Mouse (Mus musculus): ENCODE data around the gene 6820408C15Rik. TPM values are rescaled to one million over a fixed set of nuclear protein-coding genes. Genes with fewer than 3 reads are reported as not detected.

6820408C15Rik gene
- total RNA-seq (2017): not detected in 2 replicates

DNA sequence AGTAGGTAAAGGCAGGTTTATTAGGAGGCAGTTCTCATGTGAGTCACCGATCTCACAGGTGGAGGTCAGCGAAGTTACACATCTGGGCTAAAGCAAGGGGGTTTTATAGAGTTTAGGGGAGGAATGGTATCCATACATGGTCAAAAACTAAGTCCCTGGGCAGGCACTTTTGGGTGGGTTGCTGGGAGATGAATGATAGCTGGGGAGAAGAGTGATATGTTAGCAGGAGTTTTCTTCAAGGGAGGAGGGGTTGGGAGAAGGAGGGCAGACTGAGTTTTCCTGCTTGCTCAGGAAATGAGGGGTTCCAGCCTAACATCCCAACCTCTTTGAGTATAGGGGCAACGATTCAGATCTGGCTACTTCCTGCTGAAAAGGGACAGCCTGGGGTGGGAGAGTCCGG is at the start of gene 6820408C15Rik:
6820408C15Rik (plus strand) TSS at position 301 of the 400 bp plus-strand sequence.
- ATAC-seq (replicated peaks in 1 of 2; ENCODE audit: insufficient read depth in 1 of 2, low FRiP score in 2 of 2, low TSS enrichment in 1 of 2, low read depth in 1 of 2, poor library complexity in 2 of 2, severe bottlenecking in 2 of 2): no peak

DNA sequence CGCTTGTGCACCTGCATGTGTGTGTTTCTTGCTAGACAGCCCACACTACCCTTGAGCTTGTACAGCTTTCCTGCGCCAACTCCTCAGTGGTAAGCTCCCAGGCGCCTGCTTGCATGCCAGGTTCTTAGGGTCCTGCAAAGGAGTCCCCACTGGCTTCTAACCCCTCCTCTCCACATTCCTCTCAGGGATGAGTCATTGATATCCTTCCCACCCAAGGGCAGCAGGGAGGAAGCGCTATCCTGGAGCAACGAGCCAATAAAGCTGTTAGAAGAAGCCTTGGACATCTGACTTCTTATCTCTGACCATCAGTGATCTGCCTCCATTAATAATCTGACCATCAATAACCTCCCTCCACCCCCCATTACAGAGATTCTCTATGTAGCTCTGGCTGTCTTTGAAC is 47.5 kb upstream of the 6820408C15Rik start:
- ATAC-seq (replicated peaks in 1 of 2; ENCODE audit: insufficient read depth in 1 of 2, low FRiP score in 2 of 2, low TSS enrichment in 1 of 2, low read depth in 1 of 2, poor library complexity in 2 of 2, severe bottlenecking in 2 of 2): no peak

DNA sequence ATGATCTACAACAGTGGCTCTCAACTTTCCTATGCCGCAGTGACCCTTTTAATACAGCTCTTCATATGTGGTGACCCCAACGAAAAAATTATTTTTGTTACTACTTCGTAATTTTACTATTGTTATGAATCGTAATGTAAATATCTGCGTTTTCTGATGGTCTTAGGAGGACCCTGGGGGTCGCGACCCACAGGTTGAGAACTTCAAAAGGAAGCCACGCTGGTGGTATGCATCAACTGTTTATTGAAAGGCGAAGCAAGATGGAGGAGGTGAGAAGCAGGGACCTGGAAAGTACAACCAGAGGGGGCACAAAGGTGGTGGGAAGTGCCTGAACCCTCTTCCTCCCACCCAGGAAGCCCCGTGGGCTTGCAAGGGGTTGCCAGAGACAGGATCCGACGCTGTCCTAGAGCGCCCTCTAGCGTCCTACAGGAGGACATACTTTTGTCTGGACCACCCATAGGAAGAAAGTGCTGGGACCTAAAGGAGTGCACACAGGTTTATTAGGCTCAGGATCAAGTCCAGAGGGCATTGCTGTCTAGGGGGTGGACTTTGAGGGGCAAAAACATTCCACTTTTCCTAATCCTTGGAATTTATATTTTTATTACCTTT is 46.8 kb upstream of the 6820408C15Rik start:
- peak; percentile 60 to 65; a peak in 3 of 4 replicates for ATAC-seq (replicated peaks in 1 of 2; ENCODE audit: insufficient read depth in 1 of 2, low FRiP score in 2 of 2, low TSS enrichment in 1 of 2, low read depth in 1 of 2, poor library complexity in 2 of 2, severe bottlenecking in 2 of 2)

DNA sequence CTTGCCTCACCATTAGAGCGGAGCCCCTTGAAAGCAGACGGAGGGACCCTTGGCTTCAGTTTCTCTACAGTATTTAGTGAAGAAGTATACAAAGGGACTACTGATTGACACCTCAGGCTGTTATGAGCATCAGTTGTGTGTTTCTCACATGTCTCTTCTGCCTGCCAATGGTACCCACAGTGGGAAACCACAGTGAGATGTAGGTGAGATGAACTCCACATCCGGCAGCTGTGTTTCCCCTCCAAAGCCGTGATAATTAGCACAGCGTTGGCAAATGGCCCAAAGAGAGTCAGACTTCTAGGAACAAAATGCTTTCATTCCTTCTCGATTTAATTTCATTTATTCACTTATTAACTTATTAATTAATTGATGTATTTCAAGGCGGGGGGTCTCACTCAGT is 43.3 kb upstream of the 6820408C15Rik start:
- peak; percentile 54 to 62 for ATAC-seq (replicated peaks in 1 of 2; ENCODE audit: insufficient read depth in 1 of 2, low FRiP score in 2 of 2, low TSS enrichment in 1 of 2, low read depth in 1 of 2, poor library complexity in 2 of 2, severe bottlenecking in 2 of 2)

DNA sequence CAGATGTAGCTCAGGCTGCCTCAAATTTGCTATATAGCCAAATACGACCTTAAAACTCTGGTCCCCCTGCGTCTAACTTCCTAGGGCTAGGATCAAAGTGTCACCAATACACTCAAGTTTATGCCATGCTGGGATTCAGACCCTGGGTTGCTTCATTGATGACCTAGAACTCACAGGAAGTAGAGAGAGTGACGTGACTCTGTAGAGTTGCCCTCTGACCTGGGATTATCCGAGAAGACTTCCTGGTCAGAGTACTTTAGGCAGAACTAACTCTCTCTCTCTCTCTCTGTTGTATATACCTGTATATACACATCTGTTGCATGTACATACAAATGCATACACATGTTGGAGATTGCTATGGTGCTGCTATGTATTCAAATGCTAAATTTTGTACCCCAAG is 42.7 kb upstream of the 6820408C15Rik start:
- no peak for ATAC-seq (replicated peaks in 1 of 2; ENCODE audit: insufficient read depth in 1 of 2, low FRiP score in 2 of 2, low TSS enrichment in 1 of 2, low read depth in 1 of 2, poor library complexity in 2 of 2, severe bottlenecking in 2 of 2)

DNA sequence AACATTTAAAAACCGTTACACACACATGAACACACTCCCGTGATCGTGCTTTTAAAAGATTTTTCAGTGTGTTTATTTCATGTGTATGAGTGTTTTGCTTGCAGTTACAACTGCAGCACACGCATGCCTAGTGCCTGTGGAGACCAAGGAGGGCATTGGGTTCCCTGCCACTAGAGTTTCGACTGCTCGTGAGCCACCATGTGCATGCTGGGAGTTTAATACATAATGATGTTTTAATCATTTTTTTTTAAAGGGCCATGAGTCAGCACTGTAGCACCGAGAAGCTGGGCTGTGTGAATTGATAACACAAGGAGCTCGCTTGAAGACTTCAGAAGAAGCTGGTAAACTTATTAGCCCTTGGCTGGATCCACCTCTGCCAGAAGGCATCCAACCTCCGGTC is 41.8 kb upstream of the 6820408C15Rik start:
- ATAC-seq (replicated peaks in 1 of 2; ENCODE audit: insufficient read depth in 1 of 2, low FRiP score in 2 of 2, low TSS enrichment in 1 of 2, low read depth in 1 of 2, poor library complexity in 2 of 2, severe bottlenecking in 2 of 2): peak in 1 of 2 experiments; percentile 38; a peak in 1 of 4 replicates

DNA sequence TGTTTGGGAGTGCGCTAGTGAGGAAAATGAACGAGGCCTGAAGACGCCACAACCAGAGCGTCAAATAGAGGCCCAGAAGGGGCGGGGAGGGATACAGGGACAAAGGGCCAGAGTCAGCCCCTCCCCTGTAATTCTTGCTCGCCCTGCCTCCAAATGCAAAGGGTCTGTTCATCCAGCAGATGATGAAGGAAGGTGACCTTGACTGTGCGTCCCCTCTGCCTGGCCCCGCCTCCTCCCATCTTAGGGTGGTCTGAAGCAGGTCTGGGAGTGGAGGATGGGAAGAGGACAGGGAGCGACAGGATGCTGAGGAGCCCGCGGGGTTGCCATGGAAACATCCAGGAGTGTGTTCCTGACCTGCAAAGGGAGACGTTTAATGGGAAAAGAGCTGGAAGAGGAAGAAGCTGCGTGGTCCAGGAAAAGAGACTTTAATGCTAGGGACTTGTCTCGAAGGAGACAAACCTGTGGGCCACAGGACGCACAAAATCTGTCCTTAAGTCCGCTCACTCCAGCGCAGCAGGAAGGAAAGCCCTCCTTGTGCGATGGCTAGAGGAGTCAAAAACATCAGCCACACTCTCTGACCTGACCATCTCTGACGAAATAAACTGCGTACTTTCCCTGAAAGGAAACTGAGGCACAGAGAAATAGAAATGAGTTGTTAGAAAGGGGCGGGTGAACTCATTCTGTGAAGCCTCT is 39.6 kb upstream of the 6820408C15Rik start:
- no peak for ATAC-seq (replicated peaks in 1 of 2; ENCODE audit: insufficient read depth in 1 of 2, low FRiP score in 2 of 2, low TSS enrichment in 1 of 2, low read depth in 1 of 2, poor library complexity in 2 of 2, severe bottlenecking in 2 of 2)

DNA sequence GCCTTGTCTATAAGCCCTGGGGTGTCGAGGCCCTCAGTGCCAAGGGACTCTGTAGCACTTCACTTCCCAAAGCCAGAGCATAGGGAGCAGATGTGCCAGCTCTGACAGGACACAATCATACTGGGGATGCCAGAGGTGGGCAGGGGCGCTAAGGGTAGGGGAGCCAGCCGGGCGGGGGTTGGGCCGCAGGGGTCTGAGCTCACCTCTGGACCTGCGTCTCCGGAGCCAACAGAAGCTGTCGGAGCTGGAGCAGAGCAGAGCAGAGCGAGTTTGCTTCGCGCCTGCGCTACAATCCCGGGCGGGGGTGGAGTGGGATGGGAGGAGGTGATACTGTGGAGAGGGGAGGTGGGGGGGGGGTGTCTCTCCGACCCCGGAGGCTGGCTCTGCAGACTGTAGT is 39.0 kb upstream of the 6820408C15Rik start, which contains the start of gene Nrsn2:
Nrsn2 (minus strand) TSS at position 294 of the 397 bp plus-strand sequence.
- no peak for ATAC-seq (replicated peaks in 1 of 2; ENCODE audit: insufficient read depth in 1 of 2, low FRiP score in 2 of 2, low TSS enrichment in 1 of 2, low read depth in 1 of 2, poor library complexity in 2 of 2, severe bottlenecking in 2 of 2)

DNA sequence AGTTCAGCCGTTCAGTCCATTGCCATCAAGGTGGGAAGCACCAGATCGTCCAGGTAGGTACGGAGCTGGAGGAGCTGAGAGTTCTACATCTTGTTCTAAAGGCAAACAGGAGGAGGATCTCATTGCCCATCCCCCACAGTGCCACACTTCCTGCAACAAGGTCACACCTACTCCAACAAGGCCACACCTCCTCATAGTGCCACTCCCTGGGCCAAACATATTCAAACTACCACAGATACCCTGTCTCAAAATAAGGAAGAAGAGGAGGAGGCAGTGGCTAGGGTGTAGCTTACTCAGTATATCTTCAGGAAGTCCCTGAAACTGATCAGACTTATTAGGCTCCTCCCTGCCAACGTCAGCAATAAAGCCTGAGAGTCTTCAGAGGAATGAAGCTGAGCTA is 31.2 kb upstream of the 6820408C15Rik start:
- no peak for ATAC-seq (replicated peaks in 1 of 2; ENCODE audit: insufficient read depth in 1 of 2, low FRiP score in 2 of 2, low TSS enrichment in 1 of 2, low read depth in 1 of 2, poor library complexity in 2 of 2, severe bottlenecking in 2 of 2)

DNA sequence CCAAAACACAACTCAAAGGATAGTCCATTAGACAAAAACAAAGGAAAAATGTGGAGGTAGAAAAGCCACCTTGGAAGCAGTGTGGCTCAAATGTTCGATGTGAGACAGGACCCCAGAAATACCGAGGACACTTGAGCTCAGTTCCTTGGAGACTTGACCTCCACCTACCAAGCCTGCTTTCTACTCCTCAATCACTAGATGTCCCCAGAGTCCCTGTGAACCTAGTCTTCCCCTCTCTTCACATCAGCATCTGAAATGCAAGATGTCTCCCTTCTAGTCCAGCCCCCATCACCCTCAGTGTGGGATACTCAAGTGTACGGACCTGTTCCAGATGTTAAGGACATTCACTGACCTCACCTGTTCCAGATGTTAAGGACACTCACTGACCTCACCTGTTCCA is 22.6 kb upstream of the 6820408C15Rik start:
- ATAC-seq (replicated peaks in 1 of 2; ENCODE audit: insufficient read depth in 1 of 2, low FRiP score in 2 of 2, low TSS enrichment in 1 of 2, low read depth in 1 of 2, poor library complexity in 2 of 2, severe bottlenecking in 2 of 2): peak; percentile 44 to 47; a peak in 3 of 4 replicates

DNA sequence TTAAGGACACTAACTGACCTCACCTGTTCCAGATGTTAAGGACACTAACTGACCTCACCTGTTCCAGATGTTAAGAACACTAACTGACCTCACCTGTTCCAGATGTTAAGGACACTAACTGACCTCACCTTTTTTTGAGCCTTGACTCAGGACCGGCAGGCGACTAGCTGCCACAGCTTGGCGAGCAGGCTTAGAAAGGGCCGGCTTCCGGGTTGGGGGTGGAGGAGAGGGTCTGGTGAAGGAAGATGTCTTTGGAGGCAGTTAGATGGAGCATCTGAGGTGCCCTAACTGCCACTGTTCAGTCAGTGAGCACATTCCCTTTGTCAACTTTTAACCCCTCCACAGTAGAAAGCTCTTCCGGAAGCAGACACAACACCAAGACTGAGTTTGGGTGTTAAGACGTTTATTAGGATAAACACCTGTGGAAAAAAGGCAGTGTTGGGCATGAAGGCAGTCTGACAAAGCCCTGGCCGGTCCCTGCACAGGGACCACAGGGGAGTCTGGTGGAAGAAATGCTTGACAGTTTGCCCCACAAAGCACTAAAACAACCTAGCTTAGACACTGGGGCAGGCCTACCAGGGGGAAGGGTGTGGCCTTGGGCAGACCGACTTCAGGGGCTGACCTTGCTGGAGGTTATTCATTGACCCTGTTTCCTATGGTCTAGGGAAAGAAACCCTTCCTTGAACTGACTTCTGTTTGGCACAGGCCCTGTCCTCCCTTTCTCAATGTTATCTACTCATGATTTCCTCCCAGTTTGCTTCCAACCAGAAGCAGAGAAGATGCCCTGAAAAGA is 22.0 kb upstream of the 6820408C15Rik start:
- no peak for ATAC-seq (replicated peaks in 1 of 2; ENCODE audit: insufficient read depth in 1 of 2, low FRiP score in 2 of 2, low TSS enrichment in 1 of 2, low read depth in 1 of 2, poor library complexity in 2 of 2, severe bottlenecking in 2 of 2)

DNA sequence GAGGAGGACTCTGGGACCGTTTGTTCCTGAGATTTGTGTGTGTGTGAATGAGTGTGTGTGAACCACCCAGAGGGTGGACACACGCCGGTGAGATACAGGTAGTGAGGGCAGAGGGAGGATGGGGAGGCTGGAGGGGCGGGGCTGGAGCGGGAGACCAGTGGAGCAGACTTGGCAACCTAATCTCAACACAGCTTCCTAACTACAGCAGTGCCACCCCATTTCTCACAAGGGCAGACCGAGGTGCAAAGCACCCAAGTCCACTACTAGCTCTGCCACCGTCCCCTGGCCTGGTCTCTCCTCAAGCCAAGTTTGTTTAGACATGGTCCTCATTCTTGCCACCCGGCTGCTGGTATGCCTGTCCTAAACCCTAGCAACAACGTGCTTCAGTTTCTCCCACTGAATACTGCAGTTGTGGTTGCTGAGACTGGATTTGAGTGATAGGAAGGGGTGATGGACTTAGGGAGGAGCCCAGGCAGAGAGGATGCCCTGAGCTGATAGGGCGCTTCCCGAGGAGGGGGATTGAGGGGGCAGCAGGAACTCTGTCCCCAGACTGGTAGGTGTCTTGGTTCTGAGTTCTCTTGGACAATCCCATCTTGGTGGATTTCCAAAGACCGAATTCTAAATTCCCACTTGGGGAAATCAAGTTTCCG is 20.0 kb upstream of the 6820408C15Rik start:
- no peak for ATAC-seq (replicated peaks in 1 of 2; ENCODE audit: insufficient read depth in 1 of 2, low FRiP score in 2 of 2, low TSS enrichment in 1 of 2, low read depth in 1 of 2, poor library complexity in 2 of 2, severe bottlenecking in 2 of 2)

DNA sequence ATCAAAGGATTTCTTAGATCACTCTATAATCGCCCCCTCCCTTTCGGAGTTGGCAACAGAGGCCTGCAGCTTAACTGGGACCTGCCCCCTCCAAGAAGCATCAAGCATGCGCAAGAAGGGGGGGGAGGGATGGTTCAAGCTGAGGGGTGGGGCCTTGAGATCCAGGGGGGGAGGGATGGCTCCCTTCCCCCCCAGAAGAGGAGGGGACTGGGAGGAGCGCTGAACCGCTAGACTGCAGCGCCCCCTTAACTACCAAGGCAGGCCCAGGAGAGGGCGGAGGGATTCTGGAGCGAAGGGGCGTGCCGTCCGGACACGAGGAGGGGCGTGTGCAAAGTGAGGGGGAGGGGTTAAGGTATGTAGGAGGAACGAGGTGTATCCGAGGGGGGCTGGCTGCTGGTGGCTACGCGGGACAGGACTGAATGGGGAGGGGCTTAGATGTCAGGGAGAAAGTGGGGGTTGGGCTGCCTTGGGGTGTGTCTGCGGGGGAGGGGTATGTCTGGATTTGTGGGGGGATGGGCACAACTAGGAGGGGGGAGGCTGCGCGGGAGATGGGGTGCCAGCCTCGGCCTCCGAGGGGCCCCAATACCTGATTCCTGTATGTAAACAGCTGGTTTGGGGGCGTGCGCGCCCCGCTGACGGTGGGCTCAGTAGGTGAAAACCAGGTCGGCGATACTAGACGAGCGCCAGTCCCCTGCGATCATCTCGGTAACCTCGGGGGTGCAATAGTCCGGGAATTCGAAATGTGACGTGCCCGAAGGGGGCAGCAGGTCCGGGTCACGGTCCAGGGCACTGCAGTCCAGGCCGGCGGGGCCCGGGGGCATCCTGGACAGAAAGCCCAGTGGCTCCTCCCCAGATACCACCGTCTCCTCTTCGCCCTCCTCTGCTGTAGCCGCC is 19.0 kb upstream of the 6820408C15Rik start:
- peak; percentile 54 to 65 for ATAC-seq (replicated peaks in 1 of 2; ENCODE audit: insufficient read depth in 1 of 2, low FRiP score in 2 of 2, low TSS enrichment in 1 of 2, low read depth in 1 of 2, poor library complexity in 2 of 2, severe bottlenecking in 2 of 2)

DNA sequence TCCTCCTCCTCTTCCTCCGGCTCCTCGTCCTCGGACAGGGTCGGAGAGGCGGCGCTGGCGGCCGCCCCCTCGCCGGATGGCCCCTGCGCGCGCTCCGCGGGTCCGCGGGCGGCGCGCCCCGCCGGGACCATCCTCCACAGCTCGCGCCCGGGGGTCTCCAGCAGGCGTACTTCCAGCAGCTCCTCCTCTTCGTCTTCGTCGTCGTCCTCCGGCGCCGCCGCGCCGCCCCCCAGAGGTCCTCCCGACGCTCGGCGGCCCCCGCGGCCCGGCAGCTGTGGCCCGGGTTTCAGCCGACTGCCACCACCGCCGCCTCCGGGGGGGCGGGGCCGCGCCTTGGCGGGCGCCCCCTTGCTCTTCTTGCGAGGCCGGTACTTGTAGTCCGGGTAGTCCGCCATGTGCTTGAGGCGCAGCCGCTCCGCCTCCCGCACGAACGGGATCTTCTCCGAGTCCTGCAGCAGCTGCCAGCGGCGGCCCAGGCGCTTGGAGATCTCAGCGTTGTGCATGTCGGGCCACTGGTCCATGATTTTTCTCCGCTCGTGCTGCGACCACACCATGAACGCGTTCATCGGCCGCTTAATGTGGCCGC is 18.3 kb upstream of the 6820408C15Rik start:
- peak in 1 of 2 experiments; percentile 8; a peak in 1 of 4 replicates for ATAC-seq (replicated peaks in 1 of 2; ENCODE audit: insufficient read depth in 1 of 2, low FRiP score in 2 of 2, low TSS enrichment in 1 of 2, low read depth in 1 of 2, poor library complexity in 2 of 2, severe bottlenecking in 2 of 2)

DNA sequence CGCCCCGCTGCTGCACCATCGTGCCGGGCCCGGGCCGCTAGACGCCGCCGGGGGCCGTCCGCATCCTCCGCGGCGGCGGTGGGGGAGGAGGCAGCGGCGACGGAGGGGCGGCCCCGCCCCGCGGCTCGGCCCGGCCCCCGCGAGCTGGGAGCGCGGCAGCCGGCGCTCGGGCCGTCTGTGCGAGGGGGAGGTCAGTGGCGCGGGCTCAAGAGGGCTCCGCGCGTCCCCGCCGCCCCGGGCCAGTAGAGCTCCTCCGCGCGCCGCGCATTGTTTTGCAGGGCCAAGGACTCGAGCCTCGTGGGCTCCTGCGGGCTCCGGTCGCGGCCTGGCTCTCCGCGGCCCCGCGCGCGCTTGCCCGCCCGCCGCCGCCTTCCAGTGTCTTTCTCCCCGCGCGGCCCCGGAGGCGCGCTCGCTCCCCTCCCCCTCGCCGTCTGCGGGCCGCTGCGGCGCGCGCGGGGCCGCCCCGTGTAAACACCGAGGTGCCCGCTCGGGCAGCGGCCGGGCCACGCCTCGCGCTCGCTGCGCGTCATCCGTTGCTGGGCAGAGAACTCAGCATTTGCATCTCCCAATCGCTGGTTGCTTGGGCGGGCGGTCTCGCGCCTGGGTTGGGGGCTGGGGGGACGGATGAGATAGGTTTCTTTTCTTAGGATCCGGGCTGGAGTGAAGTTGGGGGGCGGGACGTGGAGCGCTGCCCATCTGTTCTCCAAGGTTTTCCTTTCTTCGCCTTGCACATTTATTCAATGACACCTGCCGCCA is 17.5 kb upstream of the 6820408C15Rik start, which contains the start of gene Sox12:
Sox12 (minus strand) TSS at position 384 of the 756 bp plus-strand sequence.
- ATAC-seq (replicated peaks in 1 of 2; ENCODE audit: insufficient read depth in 1 of 2, low FRiP score in 2 of 2, low TSS enrichment in 1 of 2, low read depth in 1 of 2, poor library complexity in 2 of 2, severe bottlenecking in 2 of 2): peak; percentile 43 to 47

DNA sequence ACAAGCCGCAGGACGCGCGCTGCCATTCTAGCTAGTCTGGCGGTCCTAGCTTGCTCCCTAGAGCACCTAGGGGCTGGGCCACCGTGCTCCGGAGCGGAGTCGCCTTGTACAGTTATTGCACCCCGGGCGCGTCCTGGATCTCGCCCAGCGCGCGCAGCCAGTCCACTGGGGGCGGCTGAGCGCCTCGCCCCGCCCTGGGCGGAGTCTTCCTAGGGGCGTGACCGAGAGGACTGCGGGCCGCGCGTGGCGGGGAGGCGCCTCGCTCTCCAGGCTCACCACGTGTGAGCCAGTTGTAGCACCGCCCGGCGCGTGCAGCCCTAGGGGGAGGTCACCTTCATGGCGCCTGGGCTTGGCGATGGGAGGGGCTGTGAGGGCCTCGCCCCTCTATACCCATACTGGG is 16.7 kb upstream of the 6820408C15Rik start:
- peak; percentile 72 to 78 for ATAC-seq (replicated peaks in 1 of 2; ENCODE audit: insufficient read depth in 1 of 2, low FRiP score in 2 of 2, low TSS enrichment in 1 of 2, low read depth in 1 of 2, poor library complexity in 2 of 2, severe bottlenecking in 2 of 2)

Measured in hematopoietic stem cell, adult 5-6 weeks (primary cell).